Mouse (Mus musculus): Measurements from ENCODE around the gene Tmem274. TPM values are rescaled to one million over a fixed set of nuclear protein-coding genes. Genes with fewer than 3 reads are reported as not detected.
A peak's percentile ranks its signal among the peaks of the same experiment; 100 is the strongest.
"Not testable (repeated sequence)": the region's sequence is repeated elsewhere in the genome, so short reads cannot be mapped to it uniquely, and the experiment has no call there.

The Tmem274 gene
- polyA plus RNA-seq, 1 experiment = not detected

GRCm38 (mm10) chr4:149445868-149446267, 31.3 kb upstream of the Tmem274 start:
- Histone ChIP-seq H3K4me3 (ENCODE audit: low read depth, low read length) (peak overlapping the region; percentile 25), H3K36me3 (ENCODE audit: control insufficient read depth, insufficient read depth, low read length) (no peaks in the 10 kb centered on the region), H3K4me1 (ENCODE audit: control insufficient read depth, insufficient read depth, insufficient read length, low read length) (peaks cover 4% of the 10 kb centered on the region; the same call in 1 of the 2 replicates), H3K27me3 (ENCODE audit: control insufficient read depth, insufficient read depth, low read length) (no peaks in the 10 kb centered on the region), H3K27ac (ENCODE audit: insufficient read depth, low read depth, low read length) (peak overlapping the region; percentile 78; the same call in 1 of the 2 replicates)
- 11% methylated on average over 11 of the region's 11 CpGs for WGBS
- TF ChIP-seq POLR2A (IDR thresholded peaks at IDR 0.05; ENCODE audit: low read depth, low read length) = no peak
- no peak for TF ChIP-seq CTCF (IDR thresholded peaks at IDR 0.05; ENCODE audit: extremely low read depth, insufficient read length, insufficient replicate concordance, low read depth, low read length)

- WGBS = 63% methylated on average over 1 of the region's 1 CpGs
- no peak overlapping the region for H3K27ac ChIP-seq (ENCODE audit: insufficient read depth, low read depth, low read length)
Measured at GRCm38 (mm10) chr4:149446309-149446708, 30.9 kb upstream of the Tmem274 start.

GRCm38 (mm10) chr4:149450636-149451035, 26.5 kb upstream of the Tmem274 start:
- Histone ChIP-seq H3K27ac (ENCODE audit: insufficient read depth, low read depth, low read length) (no peak overlapping the region), H3K36me3 (ENCODE audit: control insufficient read depth, insufficient read depth, low read length) (no peaks in the 10 kb centered on the region), H3K4me1 (ENCODE audit: control insufficient read depth, insufficient read depth, insufficient read length, low read length) (peaks cover 14% of the 10 kb centered on the region), H3K4me3 (ENCODE audit: low read depth, low read length) (no peak overlapping the region), H3K27me3 (ENCODE audit: control insufficient read depth, insufficient read depth, low read length) (no peaks in the 10 kb centered on the region)
- TF ChIP-seq POLR2A (IDR thresholded peaks at IDR 0.05; ENCODE audit: low read depth, low read length) (no peak), CTCF (IDR thresholded peaks at IDR 0.05; ENCODE audit: extremely low read depth, insufficient read length, insufficient replicate concordance, low read depth, low read length) (no peak)
- 72% methylated on average over 3 of the region's 3 CpGs for WGBS

More at GRCm38 (mm10) chr4:149446309-149446708, 30.9 kb upstream of the Tmem274 start:
- no peaks in the 10 kb centered on the region for H3K36me3 ChIP-seq (ENCODE audit: control insufficient read depth, insufficient read depth, low read length)
- H3K27me3 ChIP-seq (ENCODE audit: control insufficient read depth, insufficient read depth, low read length) = no peaks in the 10 kb centered on the region
- no peak for TF ChIP-seq POLR2A (IDR thresholded peaks at IDR 0.05; ENCODE audit: low read depth, low read length)
- no peak for TF ChIP-seq CTCF (IDR thresholded peaks at IDR 0.05; ENCODE audit: extremely low read depth, insufficient read length, insufficient replicate concordance, low read depth, low read length)
- peaks cover 4% of the 10 kb centered on the region; the same call in 1 of the 2 replicates for H3K4me1 ChIP-seq (ENCODE audit: control insufficient read depth, insufficient read depth, insufficient read length, low read length)
- no peak overlapping the region for H3K4me3 ChIP-seq (ENCODE audit: low read depth, low read length)

GRCm38 (mm10) chr4:149453656-149454055, 23.5 kb upstream of the Tmem274 start:
- no peak for TF ChIP-seq POLR2A (IDR thresholded peaks at IDR 0.05; ENCODE audit: low read depth, low read length)
- peak; percentile 65; the same call in 1 of the 2 replicates for TF ChIP-seq CTCF (IDR thresholded peaks at IDR 0.05; ENCODE audit: extremely low read depth, insufficient read length, insufficient replicate concordance, low read depth, low read length)
- H3K4me1 ChIP-seq (ENCODE audit: control insufficient read depth, insufficient read depth, insufficient read length, low read length) = peaks cover 12% of the 10 kb centered on the region
- H3K27me3 ChIP-seq (ENCODE audit: control insufficient read depth, insufficient read depth, low read length) = no peaks in the 10 kb centered on the region
- WGBS = 74% methylated on average over 4 of the region's 4 CpGs
- 0 out of 2 replicates have a peak overlapping the region, but pooled peaks have one; percentile 12 for H3K27ac ChIP-seq (ENCODE audit: insufficient read depth, low read depth, low read length)
- H3K36me3 ChIP-seq (ENCODE audit: control insufficient read depth, insufficient read depth, low read length) = no peaks in the 10 kb centered on the region
- no peak overlapping the region for H3K4me3 ChIP-seq (ENCODE audit: low read depth, low read length)

- peaks cover 12% of the 10 kb centered on the region for H3K4me1 ChIP-seq (ENCODE audit: control insufficient read depth, insufficient read depth, insufficient read length, low read length)
- H3K36me3 ChIP-seq (ENCODE audit: control insufficient read depth, insufficient read depth, low read length) = no peaks in the 10 kb centered on the region
- H3K27me3 ChIP-seq (ENCODE audit: control insufficient read depth, insufficient read depth, low read length) = no peaks in the 10 kb centered on the region
- TF ChIP-seq POLR2A (IDR thresholded peaks at IDR 0.05; ENCODE audit: low read depth, low read length) = no peak
- no peak for TF ChIP-seq CTCF (IDR thresholded peaks at IDR 0.05; ENCODE audit: extremely low read depth, insufficient read length, insufficient replicate concordance, low read depth, low read length)
- H3K27ac ChIP-seq (ENCODE audit: insufficient read depth, low read depth, low read length) = peak overlapping the region; percentile 33; the same call in 1 of the 2 replicates
- H3K4me3 ChIP-seq (ENCODE audit: low read depth, low read length) = peak overlapping the region; percentile 42
- WGBS = 31% methylated on average over 17 of the region's 17 CpGs
Measured at GRCm38 (mm10) chr4:149454263-149454662, 22.9 kb upstream of the Tmem274 start.

GRCm38 (mm10) chr4:149454879-149455278, 22.3 kb upstream of the Tmem274 start, which contains the start of gene Rbp7:
Gene Rbp7 (minus strand): TSS chr4:149454978.
- Histone ChIP-seq H3K36me3 (ENCODE audit: control insufficient read depth, insufficient read depth, low read length) (no peaks in the 10 kb centered on the region), H3K27me3 (ENCODE audit: control insufficient read depth, insufficient read depth, low read length) (no peaks in the 10 kb centered on the region), H3K27ac (ENCODE audit: insufficient read depth, low read depth, low read length) (peak within 1 kb of the TSS; percentile 33; the same call in 1 of the 2 replicates), H3K4me3 (ENCODE audit: low read depth, low read length) (peak within 1 kb of the TSS; percentile 42), H3K4me1 (ENCODE audit: control insufficient read depth, insufficient read depth, insufficient read length, low read length) (peaks cover 12% of the 10 kb centered on the region)
- 34% methylated on average over 8 of the region's 8 CpGs for WGBS
- no peak for TF ChIP-seq POLR2A (IDR thresholded peaks at IDR 0.05; ENCODE audit: low read depth, low read length)
- no peak for TF ChIP-seq CTCF (IDR thresholded peaks at IDR 0.05; ENCODE audit: extremely low read depth, insufficient read length, insufficient replicate concordance, low read depth, low read length)

GRCm38 (mm10) chr4:149457163-149457562, 20.0 kb upstream of the Tmem274 start:
- WGBS = 88% methylated on average over 27 of the region's 27 CpGs
- not testable (repeated sequence) for H3K27me3 ChIP-seq (ENCODE audit: control insufficient read depth, insufficient read depth, low read length); H3K36me3 ChIP-seq (ENCODE audit: control insufficient read depth, insufficient read depth, low read length); H3K27ac ChIP-seq (ENCODE audit: insufficient read depth, low read depth, low read length); H3K4me3 ChIP-seq (ENCODE audit: low read depth, low read length)
- peaks cover 13% of the 10 kb centered on the region for H3K4me1 ChIP-seq (ENCODE audit: control insufficient read depth, insufficient read depth, insufficient read length, low read length)

Measured in small intestine, adult 2 months (tissue).